Mouse (Mus musculus): ENCODE results near the gene Slirp. TPM values are rescaled to one million over a fixed set of nuclear protein-coding genes. Genes with fewer than 3 reads are reported as not detected.
A peak's percentile ranks its signal among the peaks of the same experiment; 100 is the strongest.

The Slirp gene
- polyA plus RNA-seq, 1 experiment from 2014 or later = 290 TPM

- Histone ChIP-seq H3K36me3 (peaks cover 3% of the 10 kb centered on the region; the same call in 1 of the 2 replicates), H3K9me3 (no peaks in the 10 kb centered on the region), H3K27ac (no peak overlapping the region), H3K4me1 (replicated peaks) (peaks cover 15% of the 10 kb centered on the region), H3K4me2 (no peak overlapping the region), H3K4me3 (no peak overlapping the region), H3K27me3 (no peaks in the 10 kb centered on the region), H3K9ac (no peak overlapping the region)
- WGBS = 86% methylated on average over 4 of the region's 4 CpGs
- no peak for ATAC-seq (ENCODE audit: low FRiP score)
Observed at GRCm38 (mm10) chr12:87415358-87415757, 28.3 kb upstream of the Slirp start.

GRCm38 (mm10) chr12:87416690-87417089, 27.0 kb upstream of the Slirp start:
- peaks cover 15% of the 10 kb centered on the region for H3K4me1 ChIP-seq (replicated peaks)
- H3K4me2 ChIP-seq = no peak overlapping the region
- no peaks in the 10 kb centered on the region for H3K27me3 ChIP-seq
- no peak overlapping the region for H3K9ac ChIP-seq
- ATAC-seq (ENCODE audit: low FRiP score) = no peak
- no peak overlapping the region for H3K27ac ChIP-seq
- 42% methylated on average over 7 of the region's 7 CpGs for WGBS
- no peaks in the 10 kb centered on the region for H3K9me3 ChIP-seq
- H3K4me3 ChIP-seq = no peak overlapping the region
- H3K36me3 ChIP-seq = peaks cover 3% of the 10 kb centered on the region; the same call in 1 of the 2 replicates

GRCm38 (mm10) chr12:87418921-87419320, 24.8 kb upstream of the Slirp start:
- H3K27ac ChIP-seq = peak overlapping the region; percentile 91
- peaks cover 3% of the 10 kb centered on the region; the same call in 1 of the 2 replicates for H3K36me3 ChIP-seq
- peak; percentile 91 for ATAC-seq (ENCODE audit: low FRiP score)
- no peaks in the 10 kb centered on the region for H3K9me3 ChIP-seq
- peaks cover 18% of the 10 kb centered on the region for H3K4me1 ChIP-seq (replicated peaks)
- 21% methylated on average over 5 of the region's 5 CpGs for WGBS
- no peaks in the 10 kb centered on the region for H3K27me3 ChIP-seq
- H3K4me3 ChIP-seq = no peak overlapping the region
- H3K9ac ChIP-seq = no peak overlapping the region
- no peak overlapping the region; the same call in 1 of the 2 replicates for H3K4me2 ChIP-seq

- WGBS = 70% methylated on average over 12 of the region's 12 CpGs
- Histone ChIP-seq H3K4me3 (no peak overlapping the region), H3K27me3 (no peaks in the 10 kb centered on the region), H3K9ac (no peak overlapping the region), H3K9me3 (no peaks in the 10 kb centered on the region), H3K27ac (peak overlapping the region; percentile 91), H3K4me2 (no peak overlapping the region), H3K4me1 (replicated peaks) (peaks cover 25% of the 10 kb centered on the region), H3K36me3 (peaks cover 3% of the 10 kb centered on the region; the same call in 1 of the 2 replicates)
- no peak for ATAC-seq (ENCODE audit: low FRiP score)
Observed at GRCm38 (mm10) chr12:87419974-87420485, 23.7 kb upstream of the Slirp start.

- Histone ChIP-seq H3K4me1 (replicated peaks) (peaks cover 25% of the 10 kb centered on the region), H3K9me3 (no peaks in the 10 kb centered on the region), H3K36me3 (peaks cover 10% of the 10 kb centered on the region), H3K9ac (no peak overlapping the region), H3K27ac (no peak overlapping the region; the same call in 1 of the 2 replicates), H3K27me3 (no peaks in the 10 kb centered on the region), H3K4me2 (no peak overlapping the region), H3K4me3 (no peak overlapping the region)
- WGBS = 69% methylated on average over 5 of the region's 5 CpGs
- ATAC-seq (ENCODE audit: low FRiP score) = no peak
Observed at GRCm38 (mm10) chr12:87421708-87422507, 21.8 kb upstream of the Slirp start.

GRCm38 (mm10) chr12:87423700-87424099, 20.0 kb upstream of the Slirp start:
- H3K36me3 ChIP-seq = peaks cover 23% of the 10 kb centered on the region
- peak overlapping the region; percentile 44; the same call in 1 of the 2 replicates for H3K27ac ChIP-seq
- no peak overlapping the region for H3K9ac ChIP-seq
- WGBS = 50% methylated on average over 1 of the region's 1 CpGs
- H3K4me2 ChIP-seq = no peak overlapping the region
- H3K4me3 ChIP-seq = no peak overlapping the region
- no peaks in the 10 kb centered on the region for H3K27me3 ChIP-seq
- peaks cover 24% of the 10 kb centered on the region for H3K4me1 ChIP-seq (replicated peaks)
- ATAC-seq (ENCODE audit: low FRiP score) = no peak
- H3K9me3 ChIP-seq = no peaks in the 10 kb centered on the region

GRCm38 (mm10) chr12:87424516-87424915, 19.2 kb upstream of the Slirp start:
- Histone ChIP-seq H3K27me3 (no peaks in the 10 kb centered on the region), H3K4me3 (no peak overlapping the region), H3K36me3 (peaks cover 32% of the 10 kb centered on the region), H3K27ac (peak overlapping the region; percentile 63), H3K9me3 (no peaks in the 10 kb centered on the region), H3K4me1 (replicated peaks) (peaks cover 16% of the 10 kb centered on the region), H3K4me2 (no peak overlapping the region), H3K9ac (no peak overlapping the region)
- WGBS = 27% methylated on average over 3 of the region's 3 CpGs
- ATAC-seq (ENCODE audit: low FRiP score) = no peak

GRCm38 (mm10) chr12:87426354-87427031, 17.2 kb upstream of the Slirp start:
- no peak overlapping the region for H3K4me2 ChIP-seq
- H3K27ac ChIP-seq = no peak overlapping the region
- no peak overlapping the region for H3K9ac ChIP-seq
- WGBS = 94% methylated on average over 5 of the region's 5 CpGs
- ATAC-seq (ENCODE audit: low FRiP score) = no peak
- no peak overlapping the region for H3K4me3 ChIP-seq
- H3K27me3 ChIP-seq = no peaks in the 10 kb centered on the region
- H3K9me3 ChIP-seq = no peaks in the 10 kb centered on the region
- H3K36me3 ChIP-seq = peaks cover 50% of the 10 kb centered on the region
- H3K4me1 ChIP-seq (replicated peaks) = peaks cover 10% of the 10 kb centered on the region; the same call in 1 of the 2 replicates

GRCm38 (mm10) chr12:87428295-87428694, 15.4 kb upstream of the Slirp start:
- ATAC-seq (ENCODE audit: low FRiP score) = no peak
- no peaks in the 10 kb centered on the region for H3K27me3 ChIP-seq
- no peak overlapping the region for H3K4me2 ChIP-seq
- H3K9me3 ChIP-seq = no peaks in the 10 kb centered on the region
- H3K4me3 ChIP-seq = no peak overlapping the region
- H3K9ac ChIP-seq = no peak overlapping the region
- 90% methylated on average over 2 of the region's 2 CpGs for WGBS
- H3K27ac ChIP-seq = no peak overlapping the region
- H3K4me1 ChIP-seq (replicated peaks) = peaks cover 10% of the 10 kb centered on the region; the same call in 1 of the 2 replicates
- H3K36me3 ChIP-seq = peaks cover 68% of the 10 kb centered on the region

GRCm38 (mm10) chr12:87428885-87429284, 14.8 kb upstream of the Slirp start:
- Histone ChIP-seq H3K27ac (no peak overlapping the region), H3K27me3 (no peaks in the 10 kb centered on the region), H3K4me1 (replicated peaks) (peaks cover 8% of the 10 kb centered on the region; the same call in 1 of the 2 replicates), H3K4me2 (no peak overlapping the region), H3K9me3 (no peaks in the 10 kb centered on the region), H3K36me3 (peaks cover 74% of the 10 kb centered on the region), H3K9ac (no peak overlapping the region), H3K4me3 (no peak overlapping the region)
- no peak for ATAC-seq (ENCODE audit: low FRiP score)
- 88% methylated on average over 8 of the region's 8 CpGs for WGBS

GRCm38 (mm10) chr12:87442177-87443114, 1.2 kb upstream of the Slirp start:
- peaks cover 44% of the 10 kb centered on the region for H3K36me3 ChIP-seq
- H3K27me3 ChIP-seq = no peaks in the 10 kb centered on the region

More at GRCm38 (mm10) chr12:87442177-87443114, 1.2 kb upstream of the Slirp start:
- H3K4me2 ChIP-seq = peak overlapping the region; percentile 94
- H3K4me3 ChIP-seq = peak overlapping the region; percentile 100
- WGBS = 34% methylated on average over 12 of the region's 12 CpGs
- H3K27ac ChIP-seq = no peak overlapping the region
- peaks cover 25% of the 10 kb centered on the region for H3K4me1 ChIP-seq (replicated peaks)
- peak overlapping the region; percentile 93 for H3K9ac ChIP-seq
- no peaks in the 10 kb centered on the region for H3K9me3 ChIP-seq
- no peak for ATAC-seq (ENCODE audit: low FRiP score)

All from hindbrain, embryonic 13.5 days (tissue).